Mouse (Mus musculus): ENCODE data around the gene Car6.

Gene Car6

DNA sequence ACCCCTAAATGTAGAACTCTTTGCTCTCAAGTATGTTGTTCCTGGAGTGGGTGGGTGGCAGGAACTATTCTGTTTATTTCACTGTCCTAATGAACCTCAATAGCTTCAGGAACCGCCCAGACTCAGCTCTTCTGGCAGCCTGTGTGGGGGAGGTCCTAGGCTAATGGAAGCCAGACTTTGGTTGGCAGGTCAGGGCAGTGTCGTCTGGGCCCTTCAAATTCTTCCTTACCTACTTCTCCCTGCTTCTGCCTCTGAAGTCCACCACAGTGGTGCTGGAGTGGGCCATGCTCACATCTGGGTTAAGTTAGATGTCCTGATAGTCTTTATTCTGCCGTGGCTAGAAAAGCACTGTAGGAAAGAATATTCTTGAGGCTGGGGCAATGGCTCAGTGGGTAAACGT is 23.0 kb downstream of the Car6 start:
- DNase-seq = no peak

DNA sequence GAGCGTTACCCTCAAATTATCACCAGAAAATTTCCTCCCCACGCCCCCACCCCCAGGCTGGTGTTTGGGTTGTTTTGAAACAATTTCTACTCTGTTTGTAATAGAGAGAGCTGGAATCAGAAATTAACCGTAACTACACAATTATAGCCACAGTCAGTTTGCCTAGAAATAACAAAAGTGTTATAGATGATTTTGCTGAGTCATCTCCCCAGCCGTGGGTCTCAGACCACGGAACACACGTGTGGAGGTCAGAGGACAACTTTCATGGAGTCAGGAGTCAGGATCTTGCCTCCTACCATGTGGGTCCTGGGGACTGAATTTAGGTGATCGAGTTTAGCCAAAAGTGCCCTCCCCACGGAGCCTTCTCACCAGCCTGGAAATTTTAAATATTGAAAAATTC is 24.0 kb downstream of the Car6 start:
- no peak for DNase-seq

DNA sequence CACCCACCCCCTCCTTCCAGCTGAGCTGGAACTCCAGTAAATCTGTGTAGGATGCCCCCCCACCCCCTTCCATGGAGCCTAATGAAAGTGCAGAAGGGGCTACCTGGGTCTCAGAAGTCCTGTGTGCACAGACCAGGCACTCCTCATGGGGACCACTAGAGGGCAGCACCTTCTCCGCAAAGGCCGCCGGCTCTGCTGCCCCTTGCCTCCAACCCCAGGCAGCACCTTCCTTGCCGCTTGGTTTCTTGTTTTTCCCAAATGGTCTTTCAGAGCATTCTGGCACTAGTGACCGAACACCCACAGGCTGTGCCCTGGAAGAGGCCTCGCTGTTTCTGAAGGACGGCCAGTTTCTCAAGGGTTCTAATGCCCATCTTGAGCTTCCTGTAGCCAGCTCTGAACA is 24.6 kb downstream of the Car6 start:
- peak in 1 of 2 experiments; percentile 22 for DNase-seq

DNA sequence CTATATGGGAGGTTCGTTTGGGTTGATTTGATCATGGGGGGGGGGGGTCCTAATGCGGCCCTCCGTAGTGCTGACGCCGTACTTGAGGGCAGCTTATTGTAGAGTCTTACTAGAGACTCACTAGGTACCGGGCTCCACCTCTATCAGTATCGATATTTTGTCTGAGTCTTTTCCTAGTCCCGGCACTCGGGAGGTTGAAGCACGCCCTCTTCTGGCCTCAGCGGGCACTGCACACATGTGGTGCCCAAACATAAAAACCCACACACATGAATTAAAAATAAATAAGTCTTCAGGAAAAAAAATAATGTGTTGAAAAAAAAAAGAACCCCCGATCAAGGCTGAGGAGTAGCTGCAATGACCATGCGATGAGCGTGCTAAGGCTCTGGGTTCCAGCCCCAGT is 27.1 kb downstream of the Car6 start:
- DNase-seq = no peak

DNA sequence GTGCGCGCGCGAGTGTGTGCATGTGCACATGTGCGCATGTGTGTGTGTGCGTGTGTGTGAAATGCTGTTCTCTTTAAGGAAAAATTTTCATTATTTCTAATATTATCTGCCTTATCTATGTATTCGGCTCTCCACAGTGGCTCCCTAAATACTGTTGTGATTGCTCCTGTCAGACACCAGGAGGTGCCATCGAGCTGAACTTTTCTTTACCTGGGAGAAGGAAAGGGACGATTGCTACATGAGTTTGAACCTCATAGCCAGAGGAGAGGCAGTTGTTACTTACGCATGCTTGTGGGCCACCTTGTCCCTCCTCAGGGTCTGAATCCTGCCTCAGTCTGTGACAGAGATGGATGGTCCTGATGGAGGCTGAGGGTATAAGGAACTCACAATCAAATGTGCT is 27.9 kb downstream of the Car6 start:
- peak in 1 of 2 experiments; percentile 50 for DNase-seq

DNA sequence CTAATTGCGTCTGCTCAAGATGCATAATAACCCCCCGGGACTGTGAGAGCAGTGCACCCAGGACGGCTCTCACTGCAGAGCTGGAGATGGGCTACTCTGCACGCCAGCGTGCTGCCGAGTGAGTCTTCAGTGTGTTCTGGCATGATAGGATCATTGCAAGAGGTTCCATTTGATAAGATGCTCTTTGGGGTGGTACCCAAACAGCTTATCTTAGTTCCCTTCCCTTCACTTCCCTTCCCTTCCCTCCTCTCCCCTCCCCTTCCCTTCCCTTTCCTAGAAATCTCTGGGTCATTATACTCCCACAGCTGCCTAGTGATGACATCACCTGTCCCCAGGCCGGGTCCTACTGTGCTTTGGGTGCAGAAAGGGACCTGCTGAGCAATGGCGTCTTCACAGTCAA is 29.0 kb downstream of the Car6 start:
- no peak for DNase-seq

DNA sequence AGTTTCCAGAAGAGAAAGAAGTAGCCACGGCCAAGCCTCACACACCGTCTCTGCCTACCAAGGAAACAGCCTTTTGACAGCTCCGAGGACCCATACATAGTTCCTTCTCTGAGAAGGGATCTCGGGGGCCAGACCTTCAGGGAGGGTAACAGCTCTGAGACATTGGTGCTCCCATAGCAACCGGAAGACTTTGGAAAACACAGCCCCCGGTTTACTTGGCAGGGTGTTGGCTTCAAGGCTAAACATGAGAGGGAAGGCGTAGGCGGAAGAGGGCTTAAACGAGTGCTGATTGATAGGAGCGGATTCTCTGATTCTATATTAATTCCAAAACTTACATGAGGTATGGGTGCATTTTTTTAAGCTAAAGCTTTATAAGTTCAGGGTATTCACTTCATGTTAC is 32.7 kb downstream of the Car6 start:
- DNase-seq = no peak

DNA sequence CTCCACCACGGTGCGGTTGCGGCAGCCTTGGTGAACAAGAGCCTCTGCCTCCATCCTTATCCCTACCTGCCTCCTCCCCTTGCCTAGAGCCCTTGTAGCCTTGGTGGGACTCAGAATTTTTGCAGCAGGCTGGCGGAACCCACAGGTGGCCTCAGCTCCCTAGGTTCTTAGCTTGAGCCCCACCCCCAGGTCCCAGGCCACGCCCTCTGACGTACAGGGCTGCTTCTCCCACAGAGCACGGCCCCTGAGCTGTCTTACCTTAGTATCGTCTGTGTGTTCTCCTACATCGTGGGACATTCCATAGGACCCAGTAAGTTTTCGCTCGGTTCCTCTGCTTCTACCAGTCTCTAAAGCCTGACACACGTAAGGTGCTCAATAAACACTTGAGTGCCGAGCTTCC is 36.3 kb downstream of the Car6 start:
- DNase-seq = no peak

DNA sequence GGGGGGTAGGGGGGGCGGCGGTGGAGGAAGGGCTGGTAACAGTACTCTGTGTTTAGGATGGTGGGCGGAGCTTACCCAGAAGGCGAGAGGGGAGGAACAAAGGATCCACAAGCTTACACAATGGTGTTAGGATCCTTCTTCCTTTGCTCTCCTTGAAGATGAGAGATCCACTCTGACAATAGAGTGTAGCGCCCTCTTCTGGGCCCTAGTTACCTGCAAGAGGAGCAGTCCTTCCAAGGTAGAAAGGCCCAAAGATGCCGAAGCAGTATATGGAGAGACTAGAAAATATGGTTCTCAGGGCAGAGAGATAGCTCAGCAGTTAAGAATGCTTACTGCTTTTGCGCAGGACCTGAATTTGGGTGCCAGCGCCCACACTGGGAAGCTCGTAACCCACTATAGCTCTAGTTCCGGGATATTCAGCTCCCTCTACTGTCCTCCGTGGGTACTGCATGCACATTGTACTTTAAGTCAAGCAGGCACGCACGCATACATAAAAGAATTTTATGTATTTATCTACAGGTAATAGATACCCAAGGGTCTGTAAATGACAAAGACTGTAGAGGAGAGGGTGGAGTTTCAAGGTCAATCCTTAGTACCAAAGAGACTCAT is 38.5 kb downstream of the Car6 start:
- DNase-seq = no peak

DNA sequence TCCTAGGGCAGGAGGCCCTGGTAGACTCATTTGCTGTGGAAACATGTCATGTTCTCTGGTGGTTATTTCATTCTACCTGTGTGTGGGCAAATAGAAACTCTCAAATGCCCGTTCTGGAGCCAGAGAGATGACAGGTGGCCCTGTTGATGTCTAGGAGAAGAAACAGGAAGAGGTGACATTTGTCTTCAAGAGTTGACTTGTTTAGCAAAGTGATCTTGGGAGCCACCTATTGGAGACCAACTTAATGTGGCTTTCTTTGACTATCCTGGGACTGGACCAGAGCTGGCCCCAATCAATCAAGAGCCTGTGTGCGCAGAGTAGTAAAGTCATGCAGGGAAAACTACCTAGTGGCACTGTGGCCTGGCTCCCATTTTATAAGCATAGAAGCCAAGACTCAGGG is 41.7 kb downstream of the Car6 start:
- DNase-seq = no peak

DNA sequence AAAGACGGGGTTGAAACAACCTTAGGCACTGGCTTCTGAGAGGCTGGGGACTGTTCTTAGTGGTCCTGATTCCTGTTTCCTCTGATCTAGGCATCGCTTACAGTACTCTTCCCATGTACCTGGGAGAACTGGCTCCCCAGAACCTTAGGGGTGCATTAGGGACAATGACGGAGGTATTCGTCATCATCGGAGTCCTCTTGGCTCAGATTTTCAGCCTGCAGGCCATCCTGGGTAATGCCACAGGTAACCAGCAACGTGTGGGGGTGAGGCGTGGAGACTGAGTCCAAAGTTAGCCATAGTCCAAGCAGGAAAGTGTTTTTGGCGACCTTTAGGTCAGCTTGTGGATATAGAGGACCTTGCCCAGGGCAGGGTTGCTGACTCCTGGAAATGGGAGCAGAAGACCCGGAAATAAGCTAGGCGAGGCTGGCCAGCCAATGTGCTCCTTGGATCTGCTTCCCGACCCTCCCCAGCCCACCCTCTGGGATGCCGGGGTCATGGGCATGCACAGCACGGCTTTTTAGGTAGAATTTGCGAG is 43.7 kb downstream of the Car6 start:
- no peak for DNase-seq

DNA sequence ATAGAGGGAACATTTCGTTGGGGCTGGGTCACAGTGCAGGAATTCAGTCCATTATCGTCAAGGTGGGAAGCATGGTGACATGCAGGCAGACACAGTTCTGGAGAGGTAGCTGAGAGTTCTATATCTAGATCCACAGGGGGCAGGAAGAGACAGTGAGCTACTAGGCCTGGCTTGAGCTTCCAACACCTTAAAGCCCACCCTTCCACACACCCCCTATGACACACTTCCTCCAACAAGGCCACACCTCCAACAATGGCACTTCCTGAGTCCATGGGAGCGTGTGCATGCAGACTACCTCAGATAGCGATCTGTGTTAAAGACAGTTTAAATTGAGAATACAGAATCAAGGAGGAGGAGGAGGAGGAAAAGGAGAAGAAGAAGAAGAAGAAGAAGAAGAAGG is 45.4 kb downstream of the Car6 start:
- no peak for DNase-seq

DNA sequence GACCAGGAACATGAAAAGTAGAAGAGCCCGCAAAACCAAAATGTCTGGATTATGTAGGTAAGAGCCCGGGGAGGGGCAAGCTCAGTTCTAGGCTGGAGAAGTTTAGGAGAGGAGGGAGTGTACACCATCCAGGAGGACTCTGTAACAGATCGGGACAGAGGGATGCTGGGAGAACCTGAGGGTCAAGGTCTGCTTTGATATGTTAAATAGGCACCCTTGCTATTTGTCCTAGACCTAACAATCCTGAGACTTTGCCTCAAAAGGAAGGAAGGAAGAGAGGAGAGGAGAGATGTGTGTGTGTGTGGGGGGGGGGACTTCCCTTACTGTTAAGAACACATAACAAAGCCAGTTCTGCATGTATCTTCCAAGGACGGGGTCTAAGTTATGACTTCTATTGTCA is 45.8 kb downstream of the Car6 start:
- DNase-seq = no peak

DNA sequence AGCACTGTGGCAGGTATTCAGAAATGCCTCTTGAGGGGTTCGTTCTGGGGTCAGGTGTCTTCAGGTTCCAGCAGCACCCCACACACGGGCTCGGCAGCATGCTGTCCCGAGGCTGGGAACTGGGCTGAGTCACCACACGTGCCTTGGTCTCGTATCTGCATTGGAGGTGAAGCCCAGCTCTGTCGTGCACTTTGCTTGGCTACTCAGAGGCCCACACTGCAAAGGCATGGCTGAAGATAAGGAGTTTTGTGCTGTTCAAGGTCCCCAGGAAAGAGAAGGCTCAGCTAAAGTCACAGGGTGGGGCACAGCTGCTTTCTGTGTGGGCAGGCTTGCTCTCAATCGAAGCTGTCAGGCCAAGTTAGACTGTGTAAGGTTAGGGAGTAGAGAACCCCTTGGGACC is 48.6 kb downstream of the Car6 start:
- no peak for DNase-seq

DNA sequence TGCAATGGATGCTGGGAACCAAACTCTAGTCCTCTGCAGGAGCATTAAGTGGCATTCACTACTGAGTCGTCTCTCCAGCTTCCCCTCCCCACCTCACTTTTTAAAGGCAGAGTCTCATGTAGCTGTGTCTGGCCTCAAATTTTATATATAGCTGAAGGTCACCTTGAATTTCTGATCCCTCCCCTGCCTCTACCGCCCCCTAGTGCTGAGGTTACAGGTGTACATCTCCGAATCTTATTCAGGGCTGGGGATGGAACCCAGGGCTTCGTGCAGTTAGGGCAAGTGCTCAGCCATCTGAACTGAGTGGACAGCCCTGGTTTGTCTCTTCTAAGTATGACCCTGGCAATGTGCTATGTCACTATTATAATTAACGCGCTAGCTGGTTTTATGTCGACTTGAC is 50.1 kb downstream of the Car6 start:
- DNase-seq = no peak

DNA sequence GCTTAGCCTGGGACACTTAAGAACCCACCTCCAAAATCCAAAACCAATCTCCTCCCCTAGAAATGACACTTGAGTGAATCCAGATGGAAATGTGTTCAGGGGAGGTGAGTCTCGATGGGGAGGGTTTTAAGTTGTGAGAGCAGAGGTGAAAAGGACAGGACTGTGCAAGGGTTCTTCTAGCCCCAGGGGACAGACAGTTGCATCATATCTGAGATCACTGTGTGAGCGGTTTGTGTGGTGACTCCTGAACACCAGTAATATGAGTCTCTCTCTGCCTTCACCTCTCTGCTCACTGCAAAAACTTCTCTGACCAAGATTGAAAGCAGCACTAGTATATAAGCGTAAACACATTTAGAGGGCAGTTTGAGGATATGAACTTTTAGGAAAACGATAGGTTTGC is 54.8 kb downstream of the Car6 start:
- no peak for DNase-seq

DNA sequence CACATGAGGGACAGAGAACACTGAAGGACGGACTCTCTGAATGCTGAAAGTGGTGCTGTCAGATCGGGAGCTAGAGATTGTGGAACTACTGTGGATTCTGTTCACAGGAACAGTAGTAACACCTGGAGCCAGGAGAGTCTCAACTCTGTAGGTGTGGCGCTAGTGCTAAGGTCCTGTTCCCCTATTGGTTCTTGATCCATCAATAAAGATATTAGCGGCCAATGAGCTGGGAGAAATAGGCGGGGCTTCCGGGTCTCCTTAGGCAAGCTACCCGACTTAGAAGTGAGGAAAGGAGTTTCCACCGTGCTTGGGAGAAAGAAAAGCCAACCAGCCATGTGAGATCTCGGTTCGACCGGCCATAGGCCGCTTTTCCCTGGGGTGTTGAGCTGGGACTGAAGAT is 56.9 kb downstream of the Car6 start:
- DNase-seq = no peak

DNA sequence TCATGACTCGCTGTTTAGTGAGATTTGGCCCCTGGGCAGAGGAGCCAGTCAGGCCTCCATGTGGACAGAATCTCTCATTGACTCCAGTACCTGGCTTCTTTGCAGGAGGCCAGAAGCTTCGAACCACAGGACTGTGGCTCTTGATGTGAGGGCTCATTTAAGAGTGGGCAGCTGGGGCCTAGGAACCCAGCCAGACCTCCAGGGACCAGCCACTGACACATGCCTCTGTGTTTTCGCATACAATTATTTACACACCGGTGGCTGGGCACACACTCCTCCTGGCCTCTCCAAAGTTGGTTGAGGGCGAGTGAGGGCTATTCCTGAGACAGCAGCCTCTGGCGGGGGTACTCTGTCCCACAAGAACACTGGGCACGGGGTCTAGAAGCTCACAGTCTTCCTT is 60.8 kb downstream of the Car6 start:
- DNase-seq = no peak

DNA sequence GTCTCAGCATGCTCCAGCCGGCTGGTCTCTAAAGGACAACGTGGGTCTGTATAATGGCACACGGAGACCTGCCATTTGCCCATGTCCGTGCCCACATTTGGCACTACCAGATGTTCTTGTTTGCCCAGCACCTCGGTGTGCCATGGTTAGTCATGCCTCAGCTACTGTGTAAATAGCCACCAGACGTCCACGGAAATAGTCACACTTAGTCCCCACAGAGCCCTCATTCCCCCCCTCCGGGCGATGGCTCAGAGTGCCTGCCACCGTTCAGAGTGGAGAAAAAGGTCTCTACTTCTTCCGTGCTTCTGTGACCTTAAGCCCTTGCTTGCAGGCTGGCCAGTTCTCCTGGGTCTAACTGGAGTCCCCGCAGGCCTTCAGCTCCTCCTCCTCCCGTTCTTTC is 62.0 kb downstream of the Car6 start:
- no peak for DNase-seq

DNA sequence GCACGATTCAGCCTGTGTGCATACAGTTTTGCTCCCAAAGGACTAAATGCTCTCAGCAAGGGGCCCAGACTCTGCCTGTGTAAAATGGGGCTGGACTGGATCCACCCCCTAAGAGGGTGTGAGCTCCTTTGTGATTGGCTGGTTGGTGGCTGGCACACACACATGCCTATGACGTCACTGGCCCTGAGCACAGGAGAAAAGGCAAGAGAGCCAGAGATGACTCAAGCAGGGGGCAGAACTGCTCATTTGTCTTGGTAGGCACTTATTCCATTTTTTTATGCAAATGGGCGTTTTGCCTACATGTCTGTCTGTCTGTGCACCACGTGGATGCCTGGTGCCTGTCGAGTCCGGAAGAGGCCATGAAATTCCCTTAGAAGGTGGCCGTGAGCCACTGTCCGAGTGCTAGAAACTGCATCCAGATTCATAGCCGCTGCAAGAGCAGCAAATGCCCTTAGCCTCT is 63.0 kb downstream of the Car6 start:
- DNase-seq = no peak

DNA sequence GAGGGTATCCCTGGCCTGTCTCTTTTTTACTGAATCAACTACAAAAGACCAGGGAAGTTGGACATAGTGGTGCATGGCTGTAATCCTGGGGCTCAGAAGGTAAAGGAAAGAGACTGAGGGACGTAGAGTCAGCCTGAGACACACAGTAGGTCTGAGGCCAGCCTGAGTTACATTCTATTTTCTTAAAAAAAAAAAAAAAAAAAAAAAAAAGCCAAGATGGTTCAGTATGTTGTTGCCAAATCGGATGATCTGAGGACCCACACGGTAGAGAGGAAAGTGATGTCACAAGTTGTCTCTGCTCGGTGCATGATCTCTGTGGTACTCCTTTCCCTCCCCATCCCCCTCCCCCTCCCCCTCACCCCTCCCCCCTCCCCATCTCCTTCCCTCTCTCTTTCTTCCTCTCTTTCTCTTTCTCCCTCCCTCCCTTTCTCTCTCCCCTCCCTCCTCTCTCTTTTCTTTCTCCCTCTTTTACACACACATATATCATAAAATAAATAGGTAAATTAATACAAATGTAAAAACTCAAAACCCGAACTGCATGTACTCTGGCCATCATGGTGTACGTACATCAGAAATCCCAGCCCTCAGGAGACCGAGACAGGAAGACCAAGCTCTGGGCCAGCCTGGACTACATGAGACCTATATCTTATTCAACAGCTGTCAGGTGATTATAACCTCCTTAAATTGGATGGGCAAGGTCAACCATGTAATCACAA is 63.6 kb downstream of the Car6 start:
- no peak for DNase-seq

All from spleen, adult 18-20 months (tissue).